Mouse (Mus musculus) lung, adult 2 months (tissue): ENCODE measurements around the gene Dclre1a. TPM values are rescaled to one million over a fixed set of nuclear protein-coding genes. Genes with fewer than 3 reads are reported as not detected.

Experiments used
- DNase-seq: peaks from one replicate; pipeline ENCODE4 v3.0.0; 2022
- H3K4me1 ChIP-seq: fragments of 200-500 bp; 2 replicates; pipeline ENCODE4 v1.6.1; 2011; ENCODE audit warnings: low read length; ENCODE audit not compliant: control insufficient read depth, insufficient read depth
- H3K4me3 ChIP-seq: fragments of 200-500 bp; replicated peaks from 2 replicates; pipeline ENCODE3; 2011; ENCODE audit warnings: low read depth, mild to moderate bottlenecking, control low read depth, low read length; ENCODE audit errors: extremely low read depth
- CTCF ChIP-seq: fragments of 200-500 bp; IDR thresholded peaks from 2 replicates; pipeline ENCODE4 v1.5.1; 2011; ENCODE audit warnings: mild to moderate bottlenecking, low read length, control low read depth; ENCODE audit not compliant: insufficient read depth
- POLR2A ChIP-seq: fragments of 200-500 bp; IDR thresholded peaks from 2 replicates; pipeline ENCODE4 v1.6.1; 2011; ENCODE audit warnings: low read depth, mild to moderate bottlenecking, control low read depth, low read length, borderline replicate concordance; ENCODE audit errors: extremely low read depth
- WGBS: fragments of 180-500 bp; shearing (Covaris S2); methylation state at CpG from one replicate; pipeline ENCODE4 v1.1.7; 2018; 5-methylcytosine and 5-hydroxymethylcytosine counted together
- polyA plus RNA-seq: library from polyadenylated mRNA; depleted of rRNA; stranded (reverse); fragments of >200 nt; gene quantifications from 2 replicates; pipeline ENCODE4 v1.2.3, GENCODE M21; 2012; rRNA removed

The Dclre1a gene
- polyA plus RNA-seq, 1 experiment, result 6.3 TPM

DNA sequence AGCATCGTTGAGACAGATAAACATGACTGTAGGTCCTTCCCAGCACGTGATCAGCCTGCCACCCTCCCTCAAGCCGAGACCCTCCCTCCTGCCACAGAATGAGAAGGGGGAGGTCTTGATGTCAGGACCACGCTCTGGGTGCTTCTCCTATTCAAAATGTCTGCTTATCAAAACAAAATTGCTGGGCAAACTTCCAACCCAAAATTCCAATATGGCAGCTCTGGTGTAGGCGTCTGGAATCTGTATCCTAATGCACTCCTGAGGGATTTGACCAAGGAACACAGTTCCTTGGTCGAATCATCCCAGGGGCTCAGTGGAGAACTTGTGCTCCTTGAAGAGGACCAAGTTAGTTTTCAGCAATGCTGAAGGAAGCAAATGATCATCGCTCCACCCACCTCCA is 61.1 kb downstream of the Dclre1a start:
- Histone ChIP-seq H3K4me1 (peaks cover 2% of the 10 kb centered on the region; the same call in 1 of the 2 replicates), H3K4me3 (no peak overlapping the region)
- TF ChIP-seq POLR2A (no peak), CTCF (no peak)
- no peak for DNase-seq
- WGBS, result 79% methylated on average over 7 of the region's 7 CpGs

DNA sequence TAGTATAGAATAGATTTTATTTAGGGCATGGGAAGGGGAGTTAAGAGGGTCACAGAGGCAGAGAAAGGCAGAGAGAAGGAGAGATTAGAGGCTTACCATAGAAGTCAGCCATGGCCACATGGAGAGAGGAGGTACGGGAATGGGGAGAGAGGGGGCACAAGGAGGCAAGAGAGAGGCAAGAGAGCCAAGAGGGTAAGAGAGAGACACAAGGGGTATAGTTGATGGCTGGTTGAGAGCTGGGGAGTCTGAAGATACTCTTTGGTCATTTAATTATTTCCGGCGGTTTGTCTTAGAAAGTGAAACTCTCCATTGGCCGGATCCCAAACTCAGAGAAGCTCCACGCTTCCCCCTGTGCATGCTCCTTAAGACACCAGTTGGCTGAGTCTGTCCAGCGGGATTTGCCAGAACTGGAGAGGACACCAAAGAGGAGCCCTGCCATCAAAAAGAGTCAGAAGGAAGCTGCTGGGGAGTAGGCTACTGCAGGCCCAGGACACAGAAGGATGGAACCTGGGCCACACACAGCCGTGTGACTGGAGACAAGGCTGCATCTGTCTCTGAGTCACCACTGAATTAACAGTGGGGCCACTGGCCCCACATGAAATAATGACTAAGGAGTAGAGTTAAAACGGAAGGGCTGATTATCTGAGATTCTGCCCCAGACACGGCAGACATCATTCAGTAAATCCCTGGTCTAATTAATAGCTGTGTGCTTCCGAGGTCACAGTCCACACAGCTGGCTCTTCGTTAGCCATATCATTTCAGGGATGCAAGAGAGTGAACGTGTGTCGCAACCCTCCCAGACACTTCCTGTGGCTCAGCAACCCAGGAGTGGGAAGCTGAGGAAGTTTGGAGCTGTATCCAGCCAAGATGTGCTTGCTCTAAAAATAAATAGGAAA is 62.4 kb downstream of the Dclre1a start:
- no peak overlapping the region for H3K4me3 ChIP-seq
- peaks cover 2% of the 10 kb centered on the region; the same call in 1 of the 2 replicates for H3K4me1 ChIP-seq
- no peak for DNase-seq
- 37% methylated on average over 13 of the region's 13 CpGs for WGBS
- no peak for TF ChIP-seq POLR2A
- no peak for TF ChIP-seq CTCF

DNA sequence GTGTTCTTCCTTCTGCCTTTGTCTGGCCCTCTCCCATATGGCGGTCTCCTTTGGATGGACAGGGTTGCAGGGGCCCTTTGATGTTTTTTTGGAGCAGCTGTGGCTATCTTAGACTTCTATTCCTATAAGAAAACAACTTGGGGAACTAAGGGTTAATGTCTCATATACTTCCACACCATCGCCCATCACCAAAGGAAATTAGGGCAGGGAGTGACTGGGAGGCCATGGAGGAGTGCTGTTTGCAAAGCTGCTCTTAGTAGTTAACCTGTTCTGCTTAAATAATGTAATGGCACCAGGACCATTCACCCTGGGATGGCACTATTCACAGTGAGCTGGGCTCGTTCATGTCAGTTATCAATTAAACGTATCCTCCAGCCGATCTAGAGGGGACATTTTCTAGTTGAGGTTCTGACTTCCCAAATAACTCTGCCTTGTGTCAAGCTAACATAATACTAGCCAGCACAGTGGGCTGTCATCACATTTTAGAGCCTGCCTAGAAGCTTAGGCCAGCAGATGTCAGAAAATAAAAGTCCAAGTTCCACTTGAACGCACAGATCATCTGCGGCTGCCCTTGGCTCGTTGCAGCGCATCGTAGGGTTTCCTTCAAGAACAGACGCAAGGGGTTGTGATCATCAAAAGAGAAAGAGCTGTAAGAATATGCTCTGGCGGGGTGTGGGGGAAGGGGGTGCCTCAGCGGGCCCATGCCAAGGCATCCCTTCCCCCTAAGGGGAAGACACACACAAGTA is 63.2 kb downstream of the Dclre1a start:
- peaks cover 2% of the 10 kb centered on the region; the same call in 1 of the 2 replicates for H3K4me1 ChIP-seq
- no peak for DNase-seq
- WGBS, result 69% methylated on average over 13 of the region's 13 CpGs
- TF ChIP-seq CTCF (no peak), POLR2A (no peak)
- H3K4me3 ChIP-seq, result no peak overlapping the region

Other genes with a start within 250 kb of the Dclre1a start
- gene Nrap, start 158.2 kb downstream of the Dclre1a start, polyA plus RNA-seq, result 1.3 and 9.4 TPM in 2 replicates
- 14.2 and 17.3 TPM in 2 replicates for gene Casp7, start 151.1 kb downstream of the Dclre1a start, polyA plus RNA-seq
- 0.09 and 0.18 TPM in 2 replicates for gene Plekhs1, start 86.6 kb downstream of the Dclre1a start, polyA plus RNA-seq
- 17.3 and 28.9 TPM in 2 replicates for gene Nhlrc2, start within 50 bp of the Dclre1a start, polyA plus RNA-seq
- gene Adrb1, start 174.0 kb upstream of the Dclre1a start, polyA plus RNA-seq, result 81.9 and 120 TPM in 2 replicates